Mouse (Mus musculus) liver, postnatal 0 days (tissue): ENCODE data around the gene 2310057N15Rik.
"Not testable (repeated sequence)": the region's sequence is repeated elsewhere in the genome, so short reads cannot be mapped to it uniquely, and the experiment has no call there.

Source experiments
- CTCF ChIP-seq: sonication (generic); IDR thresholded peaks from 2 replicates; pipeline ENCODE4 v1.5.1; 2016; ENCODE audit warnings: antibody characterized with exemption, low read depth
- EP300 ChIP-seq: IDR thresholded peaks from 2 replicates; pipeline ENCODE4 v1.6.1; 2016; ENCODE audit warnings: antibody characterized with exemption, low read depth, mild to moderate bottlenecking

DNA sequence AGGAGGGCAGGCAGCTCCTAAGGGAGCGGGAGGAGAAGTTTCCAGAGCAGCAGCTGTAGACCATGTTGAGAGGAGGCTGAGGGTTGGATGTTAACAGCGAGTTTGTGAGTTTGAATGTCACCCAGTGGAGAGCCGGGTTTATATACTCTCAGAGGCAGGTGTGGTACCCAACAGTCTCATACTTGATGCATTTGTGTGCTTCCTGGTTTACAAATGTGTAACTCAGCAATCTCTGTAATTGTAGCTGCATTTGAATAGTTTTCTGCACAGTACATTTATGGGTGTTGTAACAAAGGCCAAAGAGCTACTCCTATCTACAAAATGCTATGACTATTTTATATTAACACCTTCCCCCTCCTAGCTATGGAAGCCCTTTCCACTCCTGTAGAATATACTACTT lies 22.5 kb downstream of the 2310057N15Rik start, which contains the start of gene Krtap13:
- not testable (repeated sequence) for TF ChIP-seq CTCF, EP300
